Mouse (Mus musculus): Measurements from ENCODE around the gene Srprb. TPM values are rescaled to one million over a fixed set of nuclear protein-coding genes. Genes with fewer than 3 reads are reported as not detected.

Gene Srprb
- total RNA-seq, 1 experiment = 75.5 TPM

DNA sequence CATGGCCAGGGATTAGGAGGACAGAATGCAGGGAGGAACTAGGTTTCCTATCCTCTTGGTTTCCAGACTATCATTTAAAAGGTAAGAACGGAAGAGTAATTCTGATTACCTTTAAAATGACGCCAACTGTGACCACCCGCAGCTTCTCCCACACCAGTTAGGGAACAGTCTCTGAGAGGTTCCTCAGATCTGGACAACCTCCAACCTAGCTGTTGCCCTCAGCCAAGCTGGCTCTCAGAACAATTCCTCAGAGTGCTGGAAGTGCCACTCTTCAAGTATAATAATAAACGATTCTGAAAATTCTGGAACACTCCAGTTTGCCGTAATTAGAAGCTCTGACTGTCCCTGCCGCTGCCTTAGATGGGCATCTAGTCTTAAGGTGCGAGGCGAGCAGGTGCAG lies 16.0 kb downstream of the Srprb start:
- Histone ChIP-seq H3K36me3 (ENCODE audit: control insufficient read depth, insufficient read depth, low read length, poor library complexity, severe bottlenecking) (peaks cover 19% of the 10 kb centered on the region), H3K27ac (ENCODE audit: insufficient read depth, low read depth, low read length, poor library complexity, severe bottlenecking) (no peak overlapping the region), H3K4me1 (ENCODE audit: control insufficient read depth in 2 of 2, insufficient read depth in 2 of 2, low read length in 2 of 2, poor library complexity in 1 of 2) (peaks cover 0 to 12% of the 10 kb centered on the region in 2 experiments; a peak in 2 of 4 replicates), H3K9me3 (ENCODE audit: control insufficient read depth, insufficient read depth, low read depth, low read length) (no peaks in the 10 kb centered on the region), H3K4me3 (ENCODE audit: insufficient read depth in 1 of 2, low read depth in 1 of 2, low read length in 2 of 2, poor library complexity in 1 of 2, severe bottlenecking in 1 of 2) (no peak overlapping the region), H3K9ac (ENCODE audit: insufficient read depth, low read depth, low read length, poor library complexity, severe bottlenecking) (no peak overlapping the region)
- no peak for DNase-seq (ENCODE audit: low read depth, low spot score)
- in situ Hi-C loops (cut with MboI; ENCODE audit: low sequenced_read_pairs in 2 of 2, unreplicated experiment in 2 of 2) = no loop called here
- TF ChIP-seq ZNF384 (IDR thresholded peaks at IDR 0.05; ENCODE audit: low read depth, low read length) (no peak), ZC3H11A (IDR thresholded peaks at IDR 0.05; ENCODE audit: borderline replicate concordance, low read depth, low read length) (no peak), MAFK (IDR thresholded peaks at IDR 0.05; ENCODE audit: insufficient read depth, low read depth, low read length) (no peak), HCFC1 (IDR thresholded peaks at IDR 0.05; ENCODE audit: borderline replicate concordance, insufficient read depth, low read length) (no peak), CHD2 (IDR thresholded peaks at IDR 0.05; ENCODE audit: low read depth, low read length) (no peak)

- TF ChIP-seq MAFK (IDR thresholded peaks at IDR 0.05; ENCODE audit: insufficient read depth, low read depth, low read length) (no peak), ZNF384 (IDR thresholded peaks at IDR 0.05; ENCODE audit: low read depth, low read length) (no peak), CHD2 (IDR thresholded peaks at IDR 0.05; ENCODE audit: low read depth, low read length) (no peak), HCFC1 (IDR thresholded peaks at IDR 0.05; ENCODE audit: borderline replicate concordance, insufficient read depth, low read length) (no peak), ZC3H11A (IDR thresholded peaks at IDR 0.05; ENCODE audit: borderline replicate concordance, low read depth, low read length) (no peak)
- H3K9ac ChIP-seq (ENCODE audit: insufficient read depth, low read depth, low read length, poor library complexity, severe bottlenecking) = no peak overlapping the region
- no peak overlapping the region for H3K27ac ChIP-seq (ENCODE audit: insufficient read depth, low read depth, low read length, poor library complexity, severe bottlenecking)
- H3K9me3 ChIP-seq (ENCODE audit: control insufficient read depth, insufficient read depth, low read depth, low read length) = no peaks in the 10 kb centered on the region
- peaks cover 10% of the 10 kb centered on the region for H3K36me3 ChIP-seq (ENCODE audit: control insufficient read depth, insufficient read depth, low read length, poor library complexity, severe bottlenecking)
- in situ Hi-C loops (cut with MboI; ENCODE audit: low sequenced_read_pairs in 2 of 2, unreplicated experiment in 2 of 2) = no loop called here
- H3K4me1 ChIP-seq (ENCODE audit: control insufficient read depth in 2 of 2, insufficient read depth in 2 of 2, low read length in 2 of 2, poor library complexity in 1 of 2) = peaks cover 0 to 17% of the 10 kb centered on the region in 2 experiments; a peak in 2 of 4 replicates
- peak; percentile 45 for DNase-seq (ENCODE audit: low read depth, low spot score)
- H3K4me3 ChIP-seq (ENCODE audit: insufficient read depth in 1 of 2, low read depth in 1 of 2, low read length in 2 of 2, poor library complexity in 1 of 2, severe bottlenecking in 1 of 2) = no peak overlapping the region
Measured at GRCm38 (mm10) chr9:103184855-103185254, 17.1 kb downstream of the Srprb start.

GRCm38 (mm10) chr9:103181886-103182285 lies 20.1 kb downstream of the Srprb start:
- H3K9ac ChIP-seq (ENCODE audit: insufficient read depth, low read depth, low read length, poor library complexity, severe bottlenecking) = no peak overlapping the region
- H3K9me3 ChIP-seq (ENCODE audit: control insufficient read depth, insufficient read depth, low read depth, low read length) = no peaks in the 10 kb centered on the region
- no peak overlapping the region for H3K4me3 ChIP-seq (ENCODE audit: insufficient read depth in 1 of 2, low read depth in 1 of 2, low read length in 2 of 2, poor library complexity in 1 of 2, severe bottlenecking in 1 of 2)
- in situ Hi-C loops (cut with MboI; ENCODE audit: low sequenced_read_pairs in 2 of 2, unreplicated experiment in 2 of 2) = no loop called here
- no peak for DNase-seq (ENCODE audit: low read depth, low spot score)
- no peaks in the 10 kb centered on the region for H3K36me3 ChIP-seq (ENCODE audit: control insufficient read depth, insufficient read depth, low read length, poor library complexity, severe bottlenecking)
- no peak overlapping the region for H3K27ac ChIP-seq (ENCODE audit: insufficient read depth, low read depth, low read length, poor library complexity, severe bottlenecking)
- TF ChIP-seq HCFC1 (IDR thresholded peaks at IDR 0.05; ENCODE audit: borderline replicate concordance, insufficient read depth, low read length) (no peak), ZNF384 (IDR thresholded peaks at IDR 0.05; ENCODE audit: low read depth, low read length) (no peak), CHD2 (IDR thresholded peaks at IDR 0.05; ENCODE audit: low read depth, low read length) (no peak), MAFK (IDR thresholded peaks at IDR 0.05; ENCODE audit: insufficient read depth, low read depth, low read length) (no peak), ZC3H11A (IDR thresholded peaks at IDR 0.05; ENCODE audit: borderline replicate concordance, low read depth, low read length) (no peak)
- peaks cover 0 to 17% of the 10 kb centered on the region in 2 experiments; a peak in 2 of 4 replicates for H3K4me1 ChIP-seq (ENCODE audit: control insufficient read depth in 2 of 2, insufficient read depth in 2 of 2, low read length in 2 of 2, poor library complexity in 1 of 2)

DNA sequence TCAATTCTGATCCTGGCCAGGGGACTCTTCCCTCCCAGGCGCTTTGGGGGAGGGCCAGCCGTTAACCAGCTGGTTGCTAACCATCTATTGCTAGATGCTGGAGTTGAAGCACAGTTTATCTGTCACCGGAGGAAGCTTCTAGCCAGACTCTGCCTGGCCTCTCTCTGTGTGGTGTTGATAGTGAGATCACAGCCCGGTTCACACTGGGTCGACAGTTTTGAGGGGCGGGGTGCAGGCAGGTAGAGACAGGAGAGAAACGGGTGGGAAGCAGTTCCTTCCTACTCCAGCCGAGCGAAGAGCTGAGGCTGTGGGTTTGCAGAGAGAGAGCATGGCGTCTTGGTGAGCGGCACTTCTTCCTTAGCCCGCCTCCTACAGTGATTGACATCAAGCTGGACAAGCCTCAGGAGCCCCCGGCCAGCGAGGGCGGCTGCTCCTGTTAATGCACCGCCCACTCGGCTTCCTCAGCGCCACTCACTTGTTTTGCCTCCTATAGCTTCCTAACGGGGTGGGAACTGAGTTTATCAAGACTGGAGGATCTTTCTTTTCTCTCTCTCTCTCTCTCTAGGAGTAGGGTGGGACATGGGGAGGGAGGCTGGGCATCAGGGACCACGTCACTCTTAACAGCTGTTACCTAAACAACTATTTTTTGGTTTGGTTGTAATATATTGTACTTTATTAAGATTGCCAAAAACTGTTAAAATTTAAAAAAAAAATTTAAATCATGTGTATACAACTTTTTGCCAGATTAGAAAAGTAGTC lies 21.0 kb downstream of the Srprb start:
- H3K4me3 ChIP-seq (ENCODE audit: insufficient read depth in 1 of 2, low read depth in 1 of 2, low read length in 2 of 2, poor library complexity in 1 of 2, severe bottlenecking in 1 of 2) = peak overlapping the region; percentile 42 to 54
- peak overlapping the region; percentile 60 for H3K9ac ChIP-seq (ENCODE audit: insufficient read depth, low read depth, low read length, poor library complexity, severe bottlenecking)
- H3K36me3 ChIP-seq (ENCODE audit: control insufficient read depth, insufficient read depth, low read length, poor library complexity, severe bottlenecking) = no peaks in the 10 kb centered on the region
- no peaks in the 10 kb centered on the region for H3K9me3 ChIP-seq (ENCODE audit: control insufficient read depth, insufficient read depth, low read depth, low read length)
- H3K4me1 ChIP-seq (ENCODE audit: control insufficient read depth in 2 of 2, insufficient read depth in 2 of 2, low read length in 2 of 2, poor library complexity in 1 of 2) = peaks cover 0 to 17% of the 10 kb centered on the region in 2 experiments; a peak in 2 of 4 replicates
- H3K27ac ChIP-seq (ENCODE audit: insufficient read depth, low read depth, low read length, poor library complexity, severe bottlenecking) = no peak overlapping the region
- in situ Hi-C loops (cut with MboI; ENCODE audit: low sequenced_read_pairs in 2 of 2, unreplicated experiment in 2 of 2) = no loop called here
- DNase-seq (ENCODE audit: low read depth, low spot score) = peak; percentile 70
- TF ChIP-seq ZNF384 (IDR thresholded peaks at IDR 0.05; ENCODE audit: low read depth, low read length) (no peak), HCFC1 (IDR thresholded peaks at IDR 0.05; ENCODE audit: borderline replicate concordance, insufficient read depth, low read length) (no peak), ZC3H11A (IDR thresholded peaks at IDR 0.05; ENCODE audit: borderline replicate concordance, low read depth, low read length) (no peak), CHD2 (IDR thresholded peaks at IDR 0.05; ENCODE audit: low read depth, low read length) (no peak), MAFK (IDR thresholded peaks at IDR 0.05; ENCODE audit: insufficient read depth, low read depth, low read length) (no peak)

Data from ES-E14 (cell line).